Mouse (Mus musculus) layer of hippocampus, postnatal 14 days (tissue): Measurements from ENCODE around the gene Arl6ip5. TPM values are rescaled to one million over a fixed set of nuclear protein-coding genes. Genes with fewer than 3 reads are reported as not detected.
A peak's percentile ranks its signal among the peaks of the same experiment; 100 is the strongest.

ENCODE experiments used
- DNase-seq, 2 experiments: peaks; one replicate each; pipeline ENCODE4 v3.0.0; 2021 to 2022; ENCODE audit warnings: low spot score in 2 of 2, mixed read lengths in 1 of 2
- long read RNA-seq, 2 experiments: library from polyadenylated mRNA; stranded (forward); transcript quantifications; one replicate each; pipeline ENCODE4 v2.0.0; 2021
- total RNA-seq, 2 experiments: library from RNA; stranded (reverse); gene quantifications; 2 replicates each; pipeline ENCODE4 v1.2.3; 2021

Arl6ip5 gene
- total RNA-seq = 100 to 1,000 TPM; 156 to 168 TPM
- long read RNA-seq, experiment 1, transcript Arl6ip5-201 (3 exons, 1,442 nt) = major isoform, 57 of 61 reads
- long read RNA-seq, experiment 1, partial matches to known transcripts = 1 of 61 reads
- long read RNA-seq, experiment 1, other reads (novel, unspliced or antisense) = 3 of 61 reads
- long read RNA-seq, experiment 2, transcript Arl6ip5-201 (3 exons, 1,442 nt) = major isoform, 142 of 153 reads
- long read RNA-seq, experiment 2, partial matches to known transcripts = 10 of 153 reads
- long read RNA-seq, experiment 2, other reads (novel, unspliced or antisense) = 1 of 153 reads

DNA sequence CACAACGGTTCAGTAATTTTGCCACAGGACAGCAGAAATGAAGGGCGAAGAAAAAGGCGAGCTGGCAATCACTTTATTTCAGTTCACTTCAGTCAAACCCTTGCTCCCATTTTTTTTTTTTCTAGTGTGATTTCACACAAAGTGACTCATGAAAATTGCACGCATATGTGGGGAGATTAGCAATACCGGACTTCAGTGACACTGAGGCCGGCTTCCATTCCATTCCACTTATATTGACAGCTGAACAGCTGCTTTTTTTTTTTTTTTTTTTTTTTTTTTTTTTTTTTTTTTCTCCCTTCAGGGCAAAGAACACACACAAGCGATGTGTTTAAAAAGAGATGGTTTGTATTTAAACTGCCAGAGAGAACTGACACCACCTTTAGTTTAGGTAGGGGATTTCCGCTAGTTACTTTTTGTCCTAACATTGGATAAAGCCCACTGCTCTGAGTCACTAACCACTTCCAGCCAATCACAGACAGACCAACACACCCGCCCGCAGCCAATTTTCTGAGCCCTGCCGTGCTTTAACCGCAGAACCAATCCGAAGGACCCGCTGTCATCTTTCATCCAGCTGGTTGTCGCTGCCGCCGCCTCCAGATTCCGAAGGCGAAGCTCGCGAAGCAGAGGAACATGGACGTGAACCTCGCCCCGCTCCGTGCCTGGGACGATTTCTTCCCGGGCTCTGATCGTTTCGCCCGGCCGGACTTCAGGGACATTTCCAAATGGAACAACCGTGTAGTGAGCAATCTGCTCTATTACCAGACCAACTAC, at the start of gene Arl6ip5:
Gene Arl6ip5 (plus strand): TSS at position 499 of the 771 bp plus-strand sequence.
- DNase-seq = peak; percentile 82 to 90

DNA sequence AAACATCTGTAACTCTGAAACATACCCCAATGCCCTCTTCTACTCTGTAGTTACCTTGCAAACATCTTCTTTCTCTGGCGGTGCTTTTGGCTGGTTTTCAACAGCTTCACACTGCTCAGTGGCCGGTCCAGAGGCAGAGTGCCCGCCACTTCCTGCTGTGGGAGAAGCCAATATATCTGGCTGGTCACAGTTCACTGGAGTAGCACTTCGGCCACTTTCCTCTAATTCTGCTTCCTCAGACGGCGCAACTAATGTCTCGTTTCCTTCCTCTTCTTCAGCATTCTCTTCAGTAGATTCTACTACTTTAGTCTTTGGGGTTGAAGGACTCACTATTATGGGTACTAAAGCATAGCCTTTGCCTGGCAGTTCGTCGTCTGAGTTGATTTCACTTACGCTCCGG, 34.8 kb upstream of the Arl6ip5 start:
- DNase-seq = peak in 1 of 2 experiments; percentile 9

DNA sequence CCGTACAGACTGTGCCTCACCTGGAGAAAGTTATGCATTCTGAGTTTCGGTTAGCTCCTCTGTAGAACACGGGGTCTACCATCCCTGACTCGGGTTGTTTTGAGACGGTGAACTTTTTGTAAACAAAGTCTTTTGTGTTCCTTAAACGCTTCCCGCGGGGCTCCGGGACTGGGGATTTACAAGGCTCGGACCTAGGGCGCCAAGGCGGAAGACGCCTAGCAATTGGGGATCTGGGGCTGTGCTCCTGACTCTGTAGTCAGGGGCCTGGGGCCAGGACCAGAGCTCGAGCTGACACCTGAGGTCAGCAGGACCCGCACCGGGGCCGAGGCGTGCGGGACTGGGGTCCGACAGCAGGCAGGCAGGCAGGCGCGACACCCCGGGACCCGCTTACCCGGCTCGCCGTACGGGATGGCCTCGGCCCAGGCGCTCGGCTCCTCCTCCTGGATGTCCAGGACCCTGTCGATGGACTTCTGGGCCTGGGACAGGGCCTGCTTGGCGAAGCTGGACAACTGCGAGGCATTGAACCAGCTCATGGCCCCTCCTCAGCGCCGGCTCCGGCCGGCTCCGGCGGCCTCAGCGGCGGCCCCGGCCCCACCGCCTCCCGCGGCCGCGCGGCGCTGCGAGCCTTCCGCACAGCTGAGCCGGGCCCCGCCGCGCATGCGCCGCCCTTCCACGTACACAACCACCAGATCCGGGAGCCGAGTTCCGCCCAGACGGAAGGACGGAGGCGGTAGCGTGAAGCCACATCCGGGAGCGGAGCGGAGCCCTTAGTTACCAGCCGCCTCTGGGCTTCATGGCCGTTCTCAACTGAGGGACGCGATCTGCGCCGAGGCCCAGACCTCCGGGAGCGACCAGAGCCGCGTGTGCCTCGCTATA, 31.8 kb upstream of the Arl6ip5 start, which contains the start of gene Tmf1:
Gene Tmf1 (minus strand): TSS at position 632 of the 876 bp plus-strand sequence.
- DNase-seq = peak; percentile 91 to 97

DNA sequence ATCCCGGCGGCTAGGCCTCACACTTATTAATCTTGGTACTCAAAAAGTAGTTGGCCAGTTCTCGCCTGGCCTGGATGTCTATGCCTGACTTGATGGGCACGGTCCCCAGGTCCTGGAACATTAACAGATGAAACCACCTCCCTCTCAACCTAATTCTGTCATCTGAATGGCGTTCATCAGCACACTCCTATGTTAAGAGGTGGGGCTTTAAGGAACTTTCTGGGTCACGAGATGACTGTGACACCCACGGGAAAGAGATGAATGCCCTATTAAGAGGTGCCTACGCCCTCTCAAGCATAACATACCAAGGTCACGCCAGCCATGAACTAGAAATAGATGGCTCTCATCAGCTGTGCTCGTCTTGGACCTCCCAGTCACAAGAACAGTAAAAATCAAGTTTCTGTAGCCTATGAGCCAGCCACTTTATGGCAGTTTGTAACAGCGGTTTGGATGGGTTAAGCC, 31.1 kb upstream of the Arl6ip5 start:
- DNase-seq = no peak

DNA sequence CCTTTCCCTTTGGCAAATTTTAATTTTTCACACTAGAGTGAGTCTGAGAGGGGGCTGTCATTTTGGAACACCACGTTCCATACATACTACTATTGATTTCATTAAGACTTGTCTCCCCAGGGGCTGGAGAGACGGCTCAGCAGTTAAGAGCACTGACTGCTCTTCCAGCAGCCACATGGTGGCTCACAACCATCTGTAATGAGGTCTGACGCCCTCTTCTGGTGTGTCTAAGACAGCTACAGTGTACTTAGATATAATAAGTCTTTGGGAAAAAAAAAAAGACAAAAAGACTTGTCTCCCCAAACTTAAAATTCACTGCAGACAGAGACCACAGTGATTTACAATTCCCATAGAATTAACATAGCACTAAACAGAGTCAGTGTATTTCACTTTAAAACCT, 10.1 kb upstream of the Arl6ip5 start:
- DNase-seq = no peak

DNA sequence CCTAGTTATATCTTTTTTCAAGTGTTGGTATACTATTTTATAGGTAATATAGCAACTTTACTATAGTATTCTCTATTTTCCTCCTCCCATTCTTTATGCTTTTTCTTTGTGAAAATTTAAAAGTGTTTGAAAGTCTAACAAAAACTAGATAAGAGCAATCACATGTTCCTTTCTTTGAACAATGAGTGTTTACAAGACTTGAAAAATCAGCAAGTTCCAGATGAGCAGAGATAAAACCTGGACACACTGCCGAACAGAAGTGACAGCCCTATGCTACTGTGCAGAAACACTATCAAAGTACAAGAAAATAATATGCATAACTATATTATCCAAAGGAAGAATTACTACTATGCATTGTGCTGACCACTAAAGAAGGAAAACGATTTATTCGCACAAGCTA, 8.0 kb upstream of the Arl6ip5 start:
- no peak for DNase-seq

DNA sequence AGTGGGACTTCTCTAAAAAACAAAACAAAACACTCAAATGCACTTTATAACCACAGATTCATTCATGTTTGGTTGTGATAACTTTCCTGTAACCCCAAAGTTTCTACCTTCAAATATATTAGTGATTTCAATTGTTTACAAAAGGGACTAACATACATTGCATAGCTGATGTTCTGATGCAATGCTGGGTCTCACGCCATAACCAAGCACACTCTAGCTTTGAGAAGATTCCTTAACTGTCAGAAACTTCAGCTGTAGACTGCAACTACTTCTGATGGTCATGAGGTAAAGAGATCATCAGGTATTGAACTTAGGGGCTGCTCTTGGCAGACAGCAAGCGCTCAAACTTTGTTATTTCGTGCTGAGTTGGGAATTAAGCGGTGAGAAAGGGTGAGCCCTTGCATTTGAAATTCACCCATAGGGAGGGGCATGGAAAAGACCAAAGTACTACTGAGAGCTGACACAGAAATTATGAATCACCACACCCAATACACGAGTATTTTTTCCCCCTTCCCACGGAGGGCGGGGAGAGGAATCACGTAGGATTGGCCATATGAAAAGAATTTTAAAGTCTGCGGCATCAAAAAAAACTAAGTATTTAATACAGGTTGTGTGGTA, 6.1 kb upstream of the Arl6ip5 start:
- no peak for DNase-seq

DNA sequence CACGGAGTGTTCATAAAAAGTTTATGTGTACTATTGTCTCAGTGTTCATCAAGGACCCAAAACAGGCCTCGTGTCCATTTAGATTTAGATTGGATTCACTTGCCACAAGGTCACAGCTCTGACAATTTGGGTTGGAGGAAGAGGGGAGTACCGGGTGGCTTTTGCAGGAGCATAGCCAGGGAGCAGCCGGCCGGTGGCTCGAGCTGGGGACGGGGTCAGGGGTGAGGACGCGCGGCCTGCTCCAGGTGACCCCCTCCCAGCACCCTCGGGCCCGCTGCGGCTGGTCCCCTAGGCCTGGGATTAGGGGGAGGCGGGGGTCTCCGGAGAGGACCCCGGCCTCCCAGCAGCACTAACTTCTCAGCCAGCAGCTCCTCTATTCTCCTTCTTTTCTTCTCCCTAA, 5.5 kb upstream of the Arl6ip5 start:
- no peak for DNase-seq

DNA sequence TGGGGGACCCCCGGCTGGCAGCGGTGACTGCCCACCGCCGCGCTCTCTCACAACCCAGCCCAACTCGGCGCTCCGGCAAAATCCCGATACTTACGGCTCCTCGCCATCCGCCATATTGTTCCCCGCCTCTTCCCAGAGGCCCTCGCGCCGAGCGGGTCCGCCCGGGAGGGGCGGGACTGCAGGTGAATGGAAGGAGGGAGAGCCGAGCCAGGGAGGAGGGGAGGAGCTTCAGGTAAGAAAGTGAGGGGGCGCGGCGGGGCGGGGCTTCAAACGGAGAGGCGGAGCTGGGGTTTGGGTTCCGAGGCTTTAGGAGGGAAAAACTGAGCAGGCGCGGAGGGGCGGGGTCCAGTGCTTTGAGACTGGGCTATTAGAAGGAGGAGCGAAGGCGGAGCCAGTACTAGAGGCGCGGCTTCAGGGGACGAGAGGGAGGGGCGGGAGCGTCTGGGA, 5.0 kb upstream of the Arl6ip5 start, which contains the start of gene Uba3:
Gene Uba3 (minus strand): TSS at position 209 of the 447 bp plus-strand sequence.
- peak; percentile 94 to 99 for DNase-seq

DNA sequence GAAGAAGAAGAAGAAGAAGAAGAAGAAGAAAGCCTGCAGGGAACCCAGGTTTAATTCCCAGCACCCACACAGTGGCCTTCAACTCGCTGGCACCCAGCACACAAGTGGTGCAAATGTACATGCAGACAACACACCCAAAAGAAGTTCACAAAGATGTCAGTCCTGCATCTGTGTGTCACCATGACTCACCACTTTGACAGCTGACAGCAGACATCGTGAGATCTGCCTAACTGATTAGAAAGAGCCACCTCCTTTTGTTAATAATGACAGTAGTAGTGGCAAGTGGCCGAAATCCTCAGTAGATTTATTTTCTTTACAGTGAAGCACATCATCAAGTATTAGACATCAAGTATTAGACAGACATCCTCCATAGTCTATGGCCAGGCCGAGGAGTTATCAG, 3.4 kb upstream of the Arl6ip5 start:
- DNase-seq = no peak

DNA sequence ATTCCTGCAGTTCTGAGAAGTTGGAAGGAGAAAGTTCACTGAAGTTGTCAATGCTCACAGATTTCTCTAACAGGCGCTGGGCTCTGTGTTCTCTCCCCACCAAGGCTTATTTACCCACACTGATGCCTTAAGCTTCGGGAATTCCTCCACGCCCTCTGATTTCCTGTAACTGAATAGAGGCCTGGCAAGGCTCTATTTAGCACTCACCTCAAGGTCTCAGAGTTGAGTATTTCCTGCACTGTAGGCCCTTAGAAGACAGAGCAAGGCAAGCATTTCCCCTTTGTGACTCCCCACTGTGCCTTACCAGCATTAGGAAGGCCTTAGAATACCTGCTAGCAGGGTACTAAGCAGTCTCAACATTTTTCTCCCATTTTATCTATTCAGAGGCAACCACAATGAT, 2.1 kb upstream of the Arl6ip5 start:
- no peak for DNase-seq

DNA sequence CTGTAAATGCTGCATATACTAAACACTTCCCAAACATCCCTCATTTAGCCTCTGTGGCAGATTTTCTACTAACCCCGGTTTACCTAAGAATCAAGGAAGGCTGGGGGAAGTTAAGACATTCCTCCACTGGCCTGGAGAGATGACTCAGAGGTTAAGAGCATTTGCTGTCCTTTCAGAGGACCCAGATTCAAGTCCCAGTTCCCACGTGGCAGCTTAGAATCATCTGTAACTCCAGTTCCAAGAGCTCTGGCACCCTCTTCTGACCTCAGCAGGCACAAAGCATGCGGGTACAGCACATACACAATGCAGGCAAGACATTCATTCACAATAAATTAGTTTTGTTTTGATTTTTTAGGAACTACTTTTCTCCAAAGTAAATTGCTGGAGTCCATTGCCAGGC, 1.3 kb upstream of the Arl6ip5 start:
- DNase-seq = no peak

DNA sequence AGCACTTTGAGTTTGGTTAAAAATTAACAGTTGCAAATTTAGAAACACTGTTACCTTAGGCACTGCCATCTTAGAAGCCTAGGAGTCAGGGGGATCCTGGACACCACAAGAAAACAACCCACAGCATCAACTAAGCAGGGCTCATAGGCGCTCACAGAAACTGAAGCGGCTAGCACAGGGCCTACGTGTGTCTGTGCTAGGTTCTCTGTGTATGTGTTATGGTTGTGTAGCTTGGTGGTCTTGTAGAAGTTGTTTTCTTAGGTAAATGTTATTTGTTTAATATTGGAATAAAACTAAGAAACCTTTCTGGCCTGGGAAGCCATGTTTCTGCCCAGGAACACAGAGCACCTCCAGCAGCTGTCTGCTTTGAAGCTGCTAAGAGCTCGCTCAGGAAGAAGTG, 738 bp upstream of the Arl6ip5 start:
- DNase-seq = no peak

DNA sequence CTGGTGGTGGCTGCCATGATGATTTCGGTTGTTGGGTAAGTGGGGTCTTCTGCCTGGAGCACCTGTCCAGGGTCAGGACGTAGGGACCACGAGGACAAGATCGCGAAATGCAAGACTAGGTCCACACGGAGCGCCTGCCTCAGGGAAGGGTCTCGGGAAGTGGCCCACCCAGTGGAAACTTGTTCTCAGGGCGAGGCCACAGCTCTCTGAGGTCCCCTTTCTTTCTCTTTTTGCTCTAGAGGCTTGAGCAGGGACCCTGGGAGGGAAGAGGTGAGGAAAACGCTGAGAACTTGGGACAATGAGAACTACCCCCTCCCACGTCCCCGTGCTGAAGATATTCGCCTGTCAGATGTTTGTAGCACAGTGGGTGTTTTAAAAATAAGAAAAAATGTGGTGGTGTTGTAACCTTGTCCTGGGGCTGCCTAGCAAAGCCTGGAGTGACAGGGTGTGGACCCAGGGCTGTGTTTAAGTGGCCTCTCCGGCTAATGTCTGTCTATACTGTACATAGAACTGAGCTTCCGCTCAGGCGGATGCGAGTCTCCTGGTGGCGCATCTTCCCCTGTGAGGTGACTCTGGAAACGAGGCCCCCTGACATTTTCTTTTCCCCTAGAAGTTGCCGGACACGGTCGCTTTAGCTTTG, 593 bp downstream of the Arl6ip5 start:
- DNase-seq = peak in 1 of 2 experiments; percentile 22

DNA sequence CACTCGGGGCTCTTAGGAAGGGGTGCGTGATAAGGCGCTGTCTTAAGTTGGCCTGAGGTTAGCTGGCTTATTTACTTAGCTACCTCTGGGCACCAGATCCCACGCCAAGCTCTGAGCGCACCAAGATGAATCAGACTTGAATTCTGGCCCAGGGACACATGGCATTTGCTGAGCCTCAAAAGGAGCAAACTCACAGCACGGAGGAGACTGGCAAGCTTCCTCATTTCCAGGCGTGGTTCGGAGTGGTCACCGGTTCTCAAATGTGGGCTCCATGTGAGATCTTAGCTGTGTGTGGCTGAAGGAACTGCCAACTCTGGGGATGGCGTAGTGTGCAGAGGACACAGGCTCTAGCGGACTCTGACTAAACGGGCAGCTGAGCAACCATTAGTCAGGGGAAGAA, 1.5 kb downstream of the Arl6ip5 start:
- DNase-seq = peak; percentile 20 to 38

DNA sequence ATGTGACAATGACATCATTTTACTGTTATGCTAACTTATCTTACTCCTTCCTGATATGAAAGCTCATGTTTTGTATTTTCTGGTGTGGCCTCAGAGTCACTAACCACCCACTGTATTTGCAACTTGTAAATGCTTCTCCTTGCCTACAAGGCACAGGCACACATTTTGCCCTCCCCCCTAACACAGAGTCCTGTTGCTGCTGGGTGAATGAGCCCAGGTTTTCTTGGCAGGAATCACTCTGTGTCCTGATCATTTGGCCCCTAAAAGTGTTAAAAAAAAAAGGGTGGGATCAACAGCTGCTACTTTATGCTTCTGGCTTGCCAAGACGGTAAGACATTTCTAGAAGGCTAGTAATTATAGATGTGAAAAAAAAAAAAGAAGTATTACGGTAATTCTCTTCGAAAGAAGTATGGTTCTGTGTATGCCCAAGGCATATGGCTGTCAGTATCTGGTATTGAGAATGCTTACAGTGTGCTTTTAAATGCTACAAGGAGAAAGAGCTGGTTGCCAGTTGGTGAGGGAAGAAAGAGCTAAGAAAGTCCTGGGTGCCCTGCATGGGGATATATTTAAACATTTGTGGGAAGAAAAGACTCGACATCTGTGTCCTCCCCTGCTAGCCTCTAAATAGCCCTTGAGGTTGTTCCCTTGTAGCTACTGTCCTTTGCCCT, 5.8 kb downstream of the Arl6ip5 start:
- DNase-seq = no peak

DNA sequence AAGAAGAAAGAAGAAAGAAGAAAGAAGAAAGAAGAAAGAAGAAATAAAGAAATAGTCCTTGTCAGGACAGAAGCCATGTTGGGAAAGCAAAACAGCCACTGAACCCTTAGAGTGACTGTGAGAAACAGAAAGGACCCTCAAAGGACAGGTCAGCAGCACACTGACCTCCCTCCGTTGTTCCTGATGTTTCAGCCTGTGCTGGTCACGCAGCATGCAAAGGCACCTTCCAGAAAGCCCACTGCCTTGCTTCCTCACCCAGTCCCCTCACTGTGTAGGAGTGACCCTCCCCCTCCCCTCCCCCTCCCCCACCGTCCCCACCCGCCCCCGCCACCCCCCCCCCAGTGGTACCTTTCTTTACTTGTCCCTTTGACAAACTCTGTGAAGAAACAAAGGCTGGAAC, 10.2 kb downstream of the Arl6ip5 start:
- no peak for DNase-seq

DNA sequence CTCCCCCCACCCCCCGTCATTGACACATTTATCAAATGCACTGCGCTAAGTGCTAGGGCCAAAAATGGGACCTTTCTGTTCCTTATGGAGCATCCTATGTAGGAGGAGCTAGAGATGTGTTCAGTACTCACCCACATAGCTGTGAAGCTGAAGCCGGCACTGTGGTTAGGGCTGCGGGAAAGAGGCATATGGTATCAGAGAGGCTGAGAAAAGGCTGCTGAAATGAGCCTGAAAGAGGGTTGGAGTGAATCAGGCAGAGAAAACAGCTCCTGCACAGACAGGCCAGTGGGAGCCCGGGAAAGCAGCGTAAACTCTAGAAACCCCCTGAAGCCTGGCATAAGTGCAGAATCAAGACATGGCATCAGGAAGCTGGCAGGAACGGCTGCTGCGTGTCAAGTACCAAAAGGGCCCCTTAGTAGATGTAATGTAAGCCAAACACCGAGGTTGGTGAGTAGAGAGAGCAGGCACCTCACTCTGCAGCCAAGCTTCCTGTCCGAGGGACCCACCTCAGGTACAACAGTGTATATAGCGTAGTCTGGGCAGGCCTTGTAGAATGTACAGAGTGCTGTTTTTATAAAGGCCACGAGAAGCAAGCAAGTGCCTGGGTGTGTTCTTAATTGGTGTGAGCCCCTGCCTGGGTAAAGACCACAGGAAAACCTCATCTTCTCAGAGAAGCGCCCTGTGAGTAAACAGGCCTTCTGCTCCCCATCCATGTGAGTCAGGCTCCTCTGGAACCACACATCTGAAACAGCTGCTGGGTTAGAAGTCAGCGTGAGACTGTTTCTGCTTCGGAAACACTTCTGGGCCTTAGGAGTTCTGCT, 10.9 kb downstream of the Arl6ip5 start:
- DNase-seq = peak; percentile 21 to 67

DNA sequence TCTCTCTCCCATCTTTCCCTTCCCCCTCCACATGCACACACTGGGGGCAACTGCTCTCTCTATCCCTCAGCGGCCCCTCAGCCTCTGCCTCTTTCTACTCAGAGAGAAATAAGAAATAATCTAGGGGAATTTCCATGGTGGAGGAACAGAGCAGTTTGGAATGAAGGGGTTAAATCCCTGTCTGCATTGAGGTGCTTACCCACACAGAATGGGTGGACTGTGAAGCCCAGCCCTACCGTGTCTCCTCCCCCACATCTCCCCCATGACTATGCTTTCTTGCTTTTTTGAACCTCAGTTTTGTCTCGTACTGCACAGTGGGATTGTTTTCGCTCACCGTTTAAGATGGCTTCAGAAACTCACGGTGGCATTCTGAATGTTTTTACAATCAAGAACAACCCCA, 11.8 kb downstream of the Arl6ip5 start:
- DNase-seq = no peak
